Mouse (Mus musculus) gastrocnemius, postnatal 14 days (tissue): ENCODE data around the gene Tnp1. TPM values are rescaled to one million over a fixed set of nuclear protein-coding genes. Genes with fewer than 3 reads are reported as not detected.

Experiments
- DNase-seq: peaks from one replicate; pipeline ENCODE4 v3.0.0; 2021; ENCODE audit warnings: mixed read lengths
- intact Hi-C: fragments of 180-260 bp; cut with DNase I; formaldehyde crosslinking; loops from one replicate; pipeline ENCODE4 v1.15.1; 2025; ENCODE audit warnings: low total_unique reads
- long read RNA-seq, 2 experiments: library from polyadenylated mRNA; stranded (forward); transcript quantifications; one replicate each; pipeline ENCODE4 v2.0.0; 2021
- total RNA-seq, 2 experiments: library from RNA; stranded (reverse); gene quantifications; 2 replicates each; pipeline ENCODE4 v1.2.3; 2021

The Tnp1 gene
- total RNA-seq: not detected
- long read RNA-seq, experiment 1: 0 reads
- long read RNA-seq, experiment 2: 0 reads

- no peak for DNase-seq
- intact Hi-C loops: no loop called here
Observed at GRCm38 (mm10) chr1:73015731-73016130, at the start of gene Tnp1. Gene Tnp1 (minus strand): TSS chr1:73015909.

- intact Hi-C loops: no loop called here
Observed at GRCm38 (mm10) chr1:73064336-73064735, 48.6 kb upstream of the Tnp1 start.

DNA sequence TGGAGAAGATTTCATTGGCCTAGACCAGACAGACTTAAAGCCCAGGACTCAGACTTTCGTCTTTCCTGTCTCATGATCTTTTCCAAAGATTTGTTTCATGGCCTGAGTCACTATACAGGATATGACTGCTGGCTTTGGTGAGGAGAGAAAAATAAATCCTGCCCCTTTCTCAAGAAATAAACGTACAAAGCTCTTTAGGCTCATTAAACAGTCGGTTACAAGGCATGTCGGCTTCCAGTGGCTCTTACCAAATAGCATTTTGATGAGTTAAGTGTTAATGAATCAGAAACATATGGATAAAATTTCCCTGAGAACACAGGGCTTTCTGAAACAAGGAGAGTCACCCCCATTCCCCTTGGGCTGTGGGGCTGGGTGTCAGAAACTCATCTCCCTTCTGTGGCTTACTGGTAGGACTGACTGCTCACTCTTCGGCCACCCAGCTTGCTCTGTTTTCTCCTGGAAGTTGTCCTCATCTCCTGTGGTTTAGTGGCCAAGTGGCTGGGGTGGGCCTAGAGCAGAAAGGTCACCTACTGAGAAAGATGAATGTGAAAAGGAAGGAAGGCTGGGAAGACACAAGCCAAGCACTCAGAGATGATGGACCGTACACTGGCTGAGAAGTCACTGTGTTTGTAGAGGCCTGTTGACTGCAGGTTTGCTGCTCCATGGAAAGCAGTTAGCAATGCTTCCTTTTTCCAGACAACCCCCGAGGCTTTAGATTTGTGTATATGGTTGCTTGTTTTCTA is 46.0 kb upstream of the Tnp1 start:
- intact Hi-C loops: no loop called here
- no peak for DNase-seq

More at GRCm38 (mm10) chr1:73064336-73064735, 48.6 kb upstream of the Tnp1 start:
- no peak for DNase-seq

- intact Hi-C loops: no loop called here
- DNase-seq: no peak
Observed at GRCm38 (mm10) chr1:73060271-73060670, 44.6 kb upstream of the Tnp1 start.

- no peak for DNase-seq
Observed at GRCm38 (mm10) chr1:73056266-73057001, 40.7 kb upstream of the Tnp1 start.

DNA sequence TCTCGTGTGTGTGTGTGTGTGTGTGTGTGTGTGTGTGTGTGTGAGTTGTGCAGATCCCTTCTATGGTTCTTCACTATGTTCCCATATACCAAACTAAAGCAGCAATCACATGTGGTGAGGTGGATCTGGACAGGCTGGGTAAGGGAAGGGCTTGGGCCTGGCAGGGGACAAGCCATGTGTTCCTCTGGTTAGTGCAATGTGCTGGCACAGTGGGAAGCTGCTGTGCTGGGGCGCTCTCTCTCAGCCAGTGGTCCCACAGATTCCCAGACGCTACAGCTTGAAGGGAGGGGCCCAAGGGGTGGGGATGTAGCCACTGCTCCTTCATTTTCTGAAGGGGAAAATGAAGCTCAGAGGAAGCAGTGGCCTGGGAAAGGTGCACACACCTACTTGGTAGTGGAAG is 40.1 kb upstream of the Tnp1 start:
- intact Hi-C loops: no loop called here
- no peak for DNase-seq

More at GRCm38 (mm10) chr1:73056266-73057001, 40.7 kb upstream of the Tnp1 start:
- intact Hi-C loops: no loop called here

DNA sequence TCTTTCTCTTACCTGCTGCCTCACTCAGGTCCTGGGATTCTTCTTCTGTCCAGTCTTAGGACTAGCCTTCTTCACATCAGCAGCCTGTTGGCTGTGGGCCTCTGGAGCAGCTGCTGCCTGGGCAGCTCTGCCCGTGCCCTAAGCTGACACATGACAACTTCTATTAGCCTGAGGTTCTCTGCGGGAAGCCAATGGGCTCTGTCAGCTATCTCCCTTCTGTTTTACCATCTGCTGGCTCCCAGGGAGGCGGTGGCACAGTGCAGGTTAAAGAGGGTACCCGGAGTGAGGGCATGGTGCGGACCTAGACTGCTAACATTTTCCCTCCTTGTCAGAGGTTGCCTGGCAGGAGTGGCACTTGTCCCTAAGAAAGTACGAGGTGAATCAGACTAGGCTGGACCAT is 39.5 kb upstream of the Tnp1 start:
- peak; percentile 64 for DNase-seq
- intact Hi-C loops: no loop called here

GRCm38 (mm10) chr1:73053545-73054326 is 38.0 kb upstream of the Tnp1 start:
- intact Hi-C loops: no loop called here

GRCm38 (mm10) chr1:73046896-73047672 is 31.4 kb upstream of the Tnp1 start:
- intact Hi-C loops: no loop called here
- no peak for DNase-seq

More at GRCm38 (mm10) chr1:73053545-73054326, 38.0 kb upstream of the Tnp1 start:
- no peak for DNase-seq

DNA sequence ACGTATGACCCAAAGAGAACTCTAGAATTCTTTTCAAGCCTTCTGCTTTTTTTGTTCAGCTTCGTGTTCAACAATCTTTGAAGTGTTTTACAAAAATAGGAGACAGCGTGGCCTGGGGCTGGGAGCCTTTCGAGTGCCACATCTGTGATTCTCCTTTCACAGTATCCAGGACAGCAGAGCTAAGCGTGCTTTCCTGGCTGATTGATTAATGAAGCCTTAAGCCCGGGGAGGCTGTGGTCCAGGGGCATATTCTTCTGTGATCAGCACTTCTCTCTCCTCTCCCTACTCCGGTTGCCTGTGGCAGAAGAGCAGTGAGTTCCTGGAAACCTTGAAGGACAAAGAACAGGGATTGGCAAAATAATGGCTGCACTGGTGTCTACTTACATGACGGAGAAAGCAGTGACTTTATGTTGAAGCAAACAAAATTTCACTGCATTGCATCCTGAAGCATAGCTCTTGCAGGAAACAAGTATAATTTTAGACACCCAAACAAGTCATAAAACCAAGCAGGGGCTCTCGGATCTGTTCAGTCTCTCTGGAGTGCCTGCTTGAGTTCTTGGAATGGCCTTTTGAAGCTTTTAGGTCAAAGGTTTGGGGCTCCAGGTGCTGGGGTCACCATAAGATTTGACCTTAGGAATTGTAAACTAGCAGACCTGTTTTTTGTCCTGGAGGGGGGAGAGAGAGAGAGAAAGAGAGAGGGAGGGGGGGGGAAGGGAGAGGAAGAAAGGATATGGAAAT is 30.4 kb upstream of the Tnp1 start:
- peak; percentile 59 for DNase-seq
- intact Hi-C loops: no loop called here

DNA sequence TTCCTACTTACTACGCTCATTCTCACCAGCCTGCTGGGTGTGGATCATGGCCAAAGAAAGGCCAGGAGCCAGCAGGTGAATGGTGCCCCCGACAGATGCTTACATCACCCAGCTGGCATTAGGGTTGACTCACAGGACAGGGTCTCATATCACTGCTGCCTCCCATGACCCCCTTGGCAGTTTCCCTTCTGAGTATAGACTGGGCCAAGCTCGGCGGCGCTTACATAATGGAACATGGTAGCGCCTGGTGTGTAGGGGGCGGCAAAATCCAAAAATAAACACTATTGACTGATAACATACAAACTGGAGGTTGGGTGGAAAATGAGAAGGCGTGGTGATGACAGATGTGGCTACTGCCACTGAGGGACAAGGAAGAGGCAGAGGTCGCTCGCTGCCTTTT is 28.0 kb upstream of the Tnp1 start:
- DNase-seq: no peak
- intact Hi-C loops: no loop called here

DNA sequence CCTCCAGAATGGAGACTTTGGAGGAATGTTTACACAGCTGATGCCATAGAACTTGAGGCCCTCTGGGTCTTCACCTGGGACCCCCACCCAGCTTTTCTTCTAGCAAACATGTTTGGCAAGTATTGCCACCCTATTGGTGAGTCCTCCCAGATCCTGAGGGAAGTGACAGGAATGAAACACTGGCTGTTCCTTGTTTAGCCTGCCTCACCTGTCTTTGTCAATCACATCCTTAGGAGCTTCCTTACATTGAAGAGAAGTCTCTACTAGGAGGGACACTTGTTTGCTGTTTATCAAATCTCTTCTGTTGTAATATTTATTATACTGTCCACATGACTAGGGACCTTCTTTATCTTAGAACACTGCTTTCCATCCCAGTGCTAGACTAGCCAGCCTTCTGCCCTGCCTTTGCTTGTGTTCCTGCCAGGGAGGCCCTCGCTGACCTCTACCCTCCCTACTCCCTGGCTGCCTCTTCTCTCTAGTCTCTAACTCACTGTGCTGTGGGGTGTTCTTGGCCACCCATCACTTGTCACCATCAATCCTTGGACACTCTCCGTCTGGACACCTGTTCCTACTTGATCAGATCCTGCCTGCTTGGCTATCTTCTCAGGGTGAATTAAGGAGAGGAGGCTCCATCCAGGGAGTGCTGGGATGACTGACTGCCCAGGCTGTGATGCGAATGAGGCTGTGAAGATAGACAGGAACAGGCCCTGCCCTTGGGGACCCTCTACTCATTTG is 25.1 kb upstream of the Tnp1 start:
- DNase-seq: peak; percentile 59

DNA sequence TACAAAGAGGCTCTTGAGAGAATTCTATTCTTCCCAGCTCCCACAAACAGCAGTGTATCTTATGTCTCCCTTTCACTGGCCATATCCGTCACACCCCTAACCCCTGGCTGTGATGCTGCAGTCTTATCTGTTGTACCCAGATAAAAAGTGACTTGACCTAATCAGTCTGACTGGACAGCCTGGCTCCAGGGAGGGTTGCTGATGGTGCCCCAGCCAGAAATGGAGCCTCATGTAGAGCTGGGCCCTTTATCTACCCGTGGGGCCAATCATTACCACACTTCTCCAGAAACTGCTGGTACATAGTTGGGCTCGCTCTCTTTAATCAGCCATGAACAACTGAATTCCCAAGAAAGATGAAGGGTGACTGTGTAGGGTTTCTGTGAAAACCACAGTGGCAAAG is 22.8 kb upstream of the Tnp1 start:
- intact Hi-C loops: loop anchor here (10.0 kb wide), 1 partner anchor 64 kb away; no protein-coding TSS in a partner anchor
- no peak for DNase-seq

More for the DNA sequence above, 25.1 kb upstream of the Tnp1 start:
- intact Hi-C loops: no loop called here

- intact Hi-C loops: loop anchor here (10.0 kb wide), 1 partner anchor 62 kb away; no protein-coding TSS in a partner anchor
- DNase-seq: no peak
Observed at GRCm38 (mm10) chr1:73036536-73036935, 20.8 kb upstream of the Tnp1 start.

- intact Hi-C loops: loop anchor here (10.0 kb wide), 1 partner anchor 61 kb away; no protein-coding TSS in a partner anchor
- no peak for DNase-seq
Observed at GRCm38 (mm10) chr1:73035726-73036125, 20.0 kb upstream of the Tnp1 start.

- intact Hi-C loops: loop anchor here (10.0 kb wide), 1 partner anchor 58 kb away; no protein-coding TSS in a partner anchor
- DNase-seq: no peak
Observed at GRCm38 (mm10) chr1:73032491-73032890, 16.8 kb upstream of the Tnp1 start.

DNA sequence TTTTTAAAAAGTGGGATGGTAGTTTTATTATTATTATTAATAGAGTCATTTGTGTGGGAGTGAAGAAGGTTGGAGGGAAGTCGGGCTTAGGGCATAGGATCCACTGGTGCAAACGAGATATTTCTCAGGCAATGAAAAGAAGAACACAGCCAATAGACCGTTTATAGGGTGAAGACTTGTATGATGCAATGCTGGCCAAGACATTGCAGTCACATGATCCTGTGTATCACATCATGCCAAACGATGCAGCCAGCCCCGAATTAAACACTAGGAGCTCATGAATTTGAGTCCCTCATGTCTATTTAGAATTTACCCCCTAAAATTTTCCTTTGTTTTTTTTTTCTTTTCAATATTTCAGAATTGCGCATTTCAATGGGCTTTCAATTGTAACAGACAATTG is 13.0 kb upstream of the Tnp1 start:
- intact Hi-C loops: loop anchor here (5.0 kb wide), 1 partner anchor 1369 kb away; no protein-coding TSS in a partner anchor
- no peak for DNase-seq

- intact Hi-C loops: loop anchor here (5.0 kb wide), 1 partner anchor 1370 kb away; no protein-coding TSS in a partner anchor
Observed at GRCm38 (mm10) chr1:73027381-73027780, 11.7 kb upstream of the Tnp1 start.

More at GRCm38 (mm10) chr1:73027381-73027780, 11.7 kb upstream of the Tnp1 start:
- no peak for DNase-seq
